Mouse (Mus musculus): ENCODE data around the gene Fto. TPM values are rescaled to one million over a fixed set of nuclear protein-coding genes. Genes with fewer than 3 reads are reported as not detected.

The Fto gene
- polyA plus RNA-seq, 1 experiment from 2014 or later = 90.1 TPM

GRCm38 (mm10) chr8:91406624-91407290, 93.4 kb downstream of the Fto start:
- 93% methylated on average over 14 of the region's 14 CpGs for WGBS
- Histone ChIP-seq H3K4me3 (no peak overlapping the region), H3K4me1 (0 out of 2 replicates have a peak, but pooled peaks cover 6% of the 10 kb centered on the region), H3K27ac (no peak overlapping the region), H3K9me3 (replicated peaks) (no peaks in the 10 kb centered on the region), H3K9ac (no peak overlapping the region), H3K4me2 (no peak overlapping the region), H3K27me3 (no peaks in the 10 kb centered on the region), H3K36me3 (ENCODE audit: poor library complexity, severe bottlenecking) (peaks cover 19% of the 10 kb centered on the region)
- no peak for ATAC-seq

GRCm38 (mm10) chr8:91407880-91408279, 94.6 kb downstream of the Fto start:
- Histone ChIP-seq H3K4me3 (no peak overlapping the region), H3K27me3 (no peaks in the 10 kb centered on the region), H3K4me2 (no peak overlapping the region), H3K27ac (no peak overlapping the region), H3K36me3 (ENCODE audit: poor library complexity, severe bottlenecking) (peaks cover 19% of the 10 kb centered on the region), H3K9ac (no peak overlapping the region), H3K9me3 (replicated peaks) (no peaks in the 10 kb centered on the region), H3K4me1 (0 out of 2 replicates have a peak, but pooled peaks cover 6% of the 10 kb centered on the region)
- ATAC-seq = no peak
- WGBS = 91% methylated on average over 4 of the region's 4 CpGs

- no peaks in the 10 kb centered on the region for H3K9me3 ChIP-seq (replicated peaks)
- no peak overlapping the region for H3K27ac ChIP-seq
- ATAC-seq = no peak
- H3K4me3 ChIP-seq = no peak overlapping the region
- WGBS = 90% methylated on average over 12 of the region's 12 CpGs
- no peaks in the 10 kb centered on the region for H3K27me3 ChIP-seq
- H3K36me3 ChIP-seq (ENCODE audit: poor library complexity, severe bottlenecking) = peaks cover 14% of the 10 kb centered on the region; the same call in 1 of the 2 replicates
- no peak overlapping the region for H3K4me2 ChIP-seq
- no peak overlapping the region for H3K9ac ChIP-seq
- H3K4me1 ChIP-seq = 0 out of 2 replicates have a peak, but pooled peaks cover 6% of the 10 kb centered on the region
Observed at GRCm38 (mm10) chr8:91410007-91410406, 96.7 kb downstream of the Fto start.

GRCm38 (mm10) chr8:91424491-91425074, 111.3 kb downstream of the Fto start:
- 85% methylated on average over 5 of the region's 5 CpGs for WGBS

GRCm38 (mm10) chr8:91425251-91425866, 112.0 kb downstream of the Fto start:
- no peak for ATAC-seq
- no peaks in the 10 kb centered on the region for H3K27me3 ChIP-seq
- H3K9ac ChIP-seq = no peak overlapping the region
- no peak overlapping the region for H3K4me3 ChIP-seq
- H3K27ac ChIP-seq = no peak overlapping the region
- H3K4me1 ChIP-seq = no peaks in the 10 kb centered on the region
- H3K4me2 ChIP-seq = no peak overlapping the region
- 89% methylated on average over 10 of the region's 10 CpGs for WGBS
- H3K36me3 ChIP-seq (ENCODE audit: poor library complexity, severe bottlenecking) = 0 out of 2 replicates have a peak, but pooled peaks cover 9% of the 10 kb centered on the region
- H3K9me3 ChIP-seq (replicated peaks) = no peaks in the 10 kb centered on the region

More at GRCm38 (mm10) chr8:91424491-91425074, 111.3 kb downstream of the Fto start:
- H3K27ac ChIP-seq = no peak overlapping the region
- no peak overlapping the region for H3K4me3 ChIP-seq
- no peaks in the 10 kb centered on the region for H3K9me3 ChIP-seq (replicated peaks)
- H3K27me3 ChIP-seq = no peaks in the 10 kb centered on the region
- H3K4me2 ChIP-seq = no peak overlapping the region
- H3K9ac ChIP-seq = no peak overlapping the region
- H3K36me3 ChIP-seq (ENCODE audit: poor library complexity, severe bottlenecking) = 0 out of 2 replicates have a peak, but pooled peaks cover 9% of the 10 kb centered on the region
- H3K4me1 ChIP-seq = no peaks in the 10 kb centered on the region
- ATAC-seq = no peak

GRCm38 (mm10) chr8:91426496-91426895, 113.2 kb downstream of the Fto start:
- Histone ChIP-seq H3K4me3 (no peak overlapping the region), H3K9me3 (replicated peaks) (peaks cover 4% of the 10 kb centered on the region; the same call in 1 of the 2 replicates), H3K36me3 (ENCODE audit: poor library complexity, severe bottlenecking) (0 out of 2 replicates have a peak, but pooled peaks cover 9% of the 10 kb centered on the region), H3K27ac (no peak overlapping the region), H3K9ac (no peak overlapping the region), H3K27me3 (no peaks in the 10 kb centered on the region), H3K4me2 (no peak overlapping the region), H3K4me1 (no peaks in the 10 kb centered on the region)
- no peak for ATAC-seq
- WGBS = 88% methylated on average over 1 of the region's 1 CpGs

- H3K9ac ChIP-seq = no peak overlapping the region
- 0 out of 2 replicates have a peak, but pooled peaks cover 2% of the 10 kb centered on the region for H3K36me3 ChIP-seq (ENCODE audit: poor library complexity, severe bottlenecking)
- no peak overlapping the region for H3K4me2 ChIP-seq
- H3K27ac ChIP-seq = no peak overlapping the region
- WGBS = 98% methylated on average over 3 of the region's 3 CpGs
- no peaks in the 10 kb centered on the region for H3K27me3 ChIP-seq
- H3K4me1 ChIP-seq = no peaks in the 10 kb centered on the region
- H3K9me3 ChIP-seq (replicated peaks) = peaks cover 4% of the 10 kb centered on the region; the same call in 1 of the 2 replicates
- ATAC-seq = no peak
- H3K4me3 ChIP-seq = no peak overlapping the region
Observed at GRCm38 (mm10) chr8:91430333-91430940, 117.1 kb downstream of the Fto start.

GRCm38 (mm10) chr8:91436036-91436435, 122.7 kb downstream of the Fto start:
- Histone ChIP-seq H3K9me3 (replicated peaks) (no peaks in the 10 kb centered on the region; the same call in 1 of the 2 replicates), H3K36me3 (ENCODE audit: poor library complexity, severe bottlenecking) (no peaks in the 10 kb centered on the region), H3K4me2 (no peak overlapping the region), H3K4me1 (no peaks in the 10 kb centered on the region), H3K27me3 (no peaks in the 10 kb centered on the region), H3K27ac (no peak overlapping the region), H3K9ac (no peak overlapping the region), H3K4me3 (no peak overlapping the region)
- 97% methylated on average over 15 of the region's 15 CpGs for WGBS
- no peak for ATAC-seq

- no peak overlapping the region for H3K4me3 ChIP-seq
- no peak overlapping the region for H3K27ac ChIP-seq
- no peak for ATAC-seq
- no peaks in the 10 kb centered on the region for H3K9me3 ChIP-seq (replicated peaks)
- no peaks in the 10 kb centered on the region for H3K36me3 ChIP-seq (ENCODE audit: poor library complexity, severe bottlenecking)
- WGBS = 84% methylated on average over 4 of the region's 4 CpGs
- no peaks in the 10 kb centered on the region for H3K27me3 ChIP-seq
- H3K4me1 ChIP-seq = no peaks in the 10 kb centered on the region
- no peak overlapping the region for H3K9ac ChIP-seq
- no peak overlapping the region for H3K4me2 ChIP-seq
Observed at GRCm38 (mm10) chr8:91443911-91444310, 130.6 kb downstream of the Fto start.

- WGBS = 78% methylated on average over 11 of the region's 11 CpGs
- Histone ChIP-seq H3K27ac (no peak overlapping the region), H3K9me3 (replicated peaks) (no peaks in the 10 kb centered on the region), H3K9ac (no peak overlapping the region), H3K4me1 (no peaks in the 10 kb centered on the region), H3K4me2 (no peak overlapping the region), H3K4me3 (no peak overlapping the region), H3K36me3 (ENCODE audit: poor library complexity, severe bottlenecking) (no peaks in the 10 kb centered on the region), H3K27me3 (no peaks in the 10 kb centered on the region)
- ATAC-seq = no peak
Observed at GRCm38 (mm10) chr8:91444636-91445410, 131.5 kb downstream of the Fto start.

- Histone ChIP-seq H3K4me1 (no peaks in the 10 kb centered on the region), H3K9ac (no peak overlapping the region), H3K4me3 (no peak overlapping the region), H3K36me3 (ENCODE audit: poor library complexity, severe bottlenecking) (no peaks in the 10 kb centered on the region), H3K4me2 (no peak overlapping the region), H3K27ac (no peak overlapping the region), H3K27me3 (no peaks in the 10 kb centered on the region), H3K9me3 (replicated peaks) (no peaks in the 10 kb centered on the region)
- 78% methylated on average over 10 of the region's 10 CpGs for WGBS
- no peak for ATAC-seq
Observed at GRCm38 (mm10) chr8:91445516-91445915, 132.2 kb downstream of the Fto start.
